Mouse (Mus musculus) v-Abl transformed pro-B cells (cell line): ENCODE measurements around the gene Cfl1.

Experiments used
- in situ Hi-C, 2 experiments: fragments of 400-800 bp; cut with MboI; formaldehyde crosslinking; loops; one replicate each; pipeline ENCODE4 v1.15.1; 2025; ENCODE audit not compliant: unreplicated experiment in 2 of 2

Cfl1 gene

GRCm38 (mm10) chr19:5490313-5490897 lies at the start of gene Cfl1:
Gene Cfl1 (plus strand): TSS chr19:5490455.
- in situ Hi-C loops: no loop called here

GRCm38 (mm10) chr19:5444371-5444908 lies 45.8 kb upstream of the Cfl1 start:
- in situ Hi-C loops: no loop called here

- in situ Hi-C loops: no loop called here
Measured at GRCm38 (mm10) chr19:5444954-5445353, 45.3 kb upstream of the Cfl1 start.

GRCm38 (mm10) chr19:5445747-5446146 lies 44.5 kb upstream of the Cfl1 start:
- in situ Hi-C loops: no loop called here

- in situ Hi-C loops: no loop called here
Measured at GRCm38 (mm10) chr19:5447515-5448353, 42.5 kb upstream of the Cfl1 start, which contains the start of gene Fosl1. Gene Fosl1 (plus strand): TSS chr19:5447547.

- in situ Hi-C loops: no loop called here
Measured at GRCm38 (mm10) chr19:5448354-5449150, 41.7 kb upstream of the Cfl1 start.

GRCm38 (mm10) chr19:5449673-5450072 lies 40.6 kb upstream of the Cfl1 start:
- in situ Hi-C loops: no loop called here

DNA sequence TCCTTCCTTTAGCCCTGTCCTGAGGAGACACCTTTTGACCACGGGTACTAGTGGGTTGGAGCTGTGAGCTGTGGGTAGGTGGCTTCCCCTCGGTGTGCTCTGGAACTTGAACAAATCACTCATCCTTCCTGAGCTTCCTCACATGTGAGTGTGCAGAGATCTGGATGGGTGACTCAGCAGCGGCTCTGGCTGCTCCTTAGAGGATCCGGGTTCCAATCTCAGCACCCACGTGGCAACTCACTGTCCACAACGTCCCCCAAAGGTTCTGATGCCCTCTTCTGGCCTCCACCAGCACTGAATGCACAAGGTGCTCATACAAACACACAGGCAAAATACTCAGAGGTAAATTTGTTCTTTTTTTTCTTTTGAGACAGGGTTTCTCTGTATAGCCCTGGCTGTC lies 38.5 kb upstream of the Cfl1 start:
- in situ Hi-C loops: no loop called here

- in situ Hi-C loops: no loop called here
Measured at GRCm38 (mm10) chr19:5455037-5455436, 35.2 kb upstream of the Cfl1 start.

DNA sequence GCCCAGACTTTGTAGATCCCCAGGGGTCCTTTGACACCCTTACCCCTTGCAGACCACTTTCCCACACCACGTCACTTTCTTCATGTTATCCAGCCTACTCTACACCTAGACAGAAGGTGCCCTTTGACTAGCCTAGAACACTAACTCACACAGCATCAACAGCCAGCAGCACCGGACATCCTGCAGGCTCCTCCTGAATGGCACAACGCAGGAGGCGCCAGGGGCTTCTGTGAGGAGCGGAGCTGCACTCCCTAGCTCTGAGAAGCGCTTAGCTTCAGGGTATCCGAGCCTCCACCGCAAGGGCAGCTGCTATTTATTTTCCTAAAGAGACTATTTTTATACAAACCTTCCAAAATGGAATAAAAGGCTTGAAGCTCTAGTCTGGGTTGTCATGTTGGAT lies 34.7 kb upstream of the Cfl1 start:
- in situ Hi-C loops: no loop called here

- in situ Hi-C loops: no loop called here
Measured at GRCm38 (mm10) chr19:5456241-5456921, 33.9 kb upstream of the Cfl1 start.

DNA sequence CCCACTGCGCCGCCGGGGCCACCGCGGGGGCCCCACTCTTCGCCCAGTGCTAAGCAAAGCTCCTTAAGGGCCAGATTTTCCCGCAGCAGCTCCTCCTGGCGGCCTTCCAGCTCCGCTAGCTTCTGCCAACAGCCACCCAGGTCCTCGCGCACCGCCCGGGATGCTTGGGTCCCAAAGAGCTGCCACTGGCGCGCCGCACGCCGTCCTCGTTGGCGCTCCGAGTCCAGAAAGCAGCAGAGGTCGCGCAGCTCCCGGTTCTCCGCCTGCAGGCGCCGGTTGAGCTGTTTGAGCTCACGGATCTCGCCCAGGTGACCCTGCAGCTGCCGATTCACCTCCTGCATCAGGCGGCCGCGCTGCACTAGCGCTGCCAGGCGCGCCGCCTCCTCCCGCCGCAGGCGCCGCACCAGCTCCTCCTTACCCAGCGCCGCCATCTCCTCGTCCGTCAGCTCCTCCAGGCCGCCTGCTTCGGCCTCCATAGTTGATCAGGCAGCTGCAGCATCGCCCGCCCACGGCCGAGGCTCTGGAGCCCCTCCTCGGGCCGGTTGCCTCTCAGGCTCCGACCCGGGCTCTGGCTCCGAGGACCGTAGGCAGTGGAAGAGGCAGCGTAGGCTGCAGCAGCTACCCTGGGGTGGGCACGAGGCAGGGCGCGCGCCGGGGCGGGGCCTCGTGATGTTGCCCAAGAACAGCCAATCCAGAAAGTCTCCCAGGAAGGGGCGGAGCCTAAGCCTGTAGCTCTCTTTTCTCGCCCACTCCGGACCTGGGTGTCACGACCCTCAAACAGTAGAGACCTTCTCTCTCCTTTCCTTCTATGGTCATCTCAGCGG lies 33.1 kb upstream of the Cfl1 start:
- in situ Hi-C loops: no loop called here

- in situ Hi-C loops: no loop called here
Measured at GRCm38 (mm10) chr19:5457746-5458442, 32.4 kb upstream of the Cfl1 start, which contains the start of gene Ccdc85b. Gene Ccdc85b (minus strand): TSS chr19:5457894.

DNA sequence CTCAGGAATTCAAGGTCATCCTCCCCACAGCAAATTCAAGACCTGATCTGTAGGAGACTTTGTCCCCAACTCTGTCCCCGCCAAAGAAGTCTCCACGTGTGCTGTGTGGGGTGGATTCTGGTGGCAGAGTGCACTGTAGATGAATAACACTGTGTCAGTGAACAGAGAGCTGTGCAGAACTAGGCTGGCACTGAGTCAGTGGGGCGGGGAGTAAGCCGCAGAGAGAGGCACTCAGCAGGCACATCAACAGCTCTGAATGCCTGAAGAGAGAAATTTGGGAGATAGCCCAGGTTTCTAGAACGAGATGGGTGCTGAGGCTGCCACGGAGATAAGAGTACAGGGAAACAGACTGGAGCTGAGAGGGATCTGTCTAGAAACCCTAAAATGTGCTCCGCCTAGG lies 31.2 kb upstream of the Cfl1 start:
- in situ Hi-C loops: no loop called here

DNA sequence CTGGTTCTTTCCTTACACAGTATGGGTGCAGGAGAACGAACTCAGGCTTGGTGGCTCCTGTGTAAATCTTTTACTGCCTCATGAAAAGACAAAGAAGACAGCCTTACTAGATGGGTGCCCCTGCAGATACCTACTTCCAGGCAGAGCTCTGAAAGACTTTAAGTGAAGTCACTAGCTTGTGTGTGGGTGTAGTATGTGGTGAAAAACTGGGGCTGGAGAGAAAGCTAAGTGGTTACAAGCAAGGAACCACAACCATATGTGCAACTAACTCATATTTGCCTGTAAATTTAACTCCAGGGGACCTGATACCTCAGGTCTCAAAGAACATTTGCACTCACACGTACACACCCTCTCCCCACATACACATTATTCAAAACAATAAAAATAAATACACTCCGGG lies 30.4 kb upstream of the Cfl1 start:
- in situ Hi-C loops: no loop called here

DNA sequence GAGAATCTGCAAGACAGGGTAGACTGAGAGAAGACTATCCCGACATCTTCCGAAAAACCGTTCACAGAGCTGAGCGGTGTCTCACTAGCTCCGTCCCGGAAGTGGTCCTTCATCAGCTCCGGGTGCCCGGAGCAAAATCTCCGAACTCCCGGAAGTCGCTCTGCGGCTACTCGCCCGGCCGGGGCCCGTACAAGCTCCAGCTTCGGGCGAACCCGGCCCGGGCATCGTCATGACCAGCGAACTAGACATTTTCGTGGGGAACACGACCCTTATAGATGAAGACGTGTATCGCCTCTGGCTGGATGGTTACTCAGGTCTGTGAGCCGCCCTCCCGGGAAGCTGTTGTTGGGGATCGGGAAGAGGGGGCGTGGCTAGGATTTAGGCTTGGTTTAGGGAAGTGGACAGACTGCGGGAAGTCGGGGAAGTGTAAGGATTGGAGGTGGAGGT lies 29.8 kb upstream of the Cfl1 start, which contains the start of gene Fibp:
Fibp (plus strand) TSS at position 151 of the 447 bp plus-strand sequence.
- in situ Hi-C loops: no loop called here

DNA sequence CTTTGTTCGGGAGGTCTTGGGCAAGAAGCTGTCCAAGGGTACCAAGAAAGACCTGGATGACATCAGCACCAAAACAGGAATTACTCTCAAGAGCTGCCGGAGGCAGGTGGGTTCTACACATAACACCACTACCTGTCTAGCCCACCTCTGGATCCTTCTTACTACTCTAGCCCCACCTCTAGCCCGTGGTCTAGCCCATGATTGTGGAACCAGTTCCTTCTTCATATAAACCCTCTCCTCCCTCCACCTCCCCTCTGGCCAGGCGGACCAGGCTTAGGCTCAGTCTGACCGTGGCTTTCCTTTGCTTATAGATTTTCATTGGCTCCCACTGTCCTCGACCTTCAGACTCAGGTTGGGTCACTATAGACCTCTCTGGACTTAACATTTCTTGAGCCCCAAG lies 28.8 kb upstream of the Cfl1 start:
- in situ Hi-C loops: no loop called here

GRCm38 (mm10) chr19:5463212-5463611 lies 27.0 kb upstream of the Cfl1 start:
- in situ Hi-C loops: no loop called here
